Mouse (Mus musculus) cortical plate, adult 2 months (tissue): ENCODE measurements around the gene Pard3b.

Experiments
- CTCF ChIP-seq: fragments of 200-500 bp; IDR thresholded peaks from 2 replicates; pipeline ENCODE4 v1.5.1; 2011; ENCODE audit warnings: mild to moderate bottlenecking, control low read depth, low read length; ENCODE audit not compliant: insufficient read depth; ENCODE audit errors: extremely low read depth
- POLR2A ChIP-seq: fragments of 200-500 bp; IDR thresholded peaks from 2 replicates; pipeline ENCODE4 v1.6.1; 2011; ENCODE audit warnings: mild to moderate bottlenecking, low read length, control low read depth; ENCODE audit not compliant: insufficient read depth; ENCODE audit errors: extremely low read depth

DNA sequence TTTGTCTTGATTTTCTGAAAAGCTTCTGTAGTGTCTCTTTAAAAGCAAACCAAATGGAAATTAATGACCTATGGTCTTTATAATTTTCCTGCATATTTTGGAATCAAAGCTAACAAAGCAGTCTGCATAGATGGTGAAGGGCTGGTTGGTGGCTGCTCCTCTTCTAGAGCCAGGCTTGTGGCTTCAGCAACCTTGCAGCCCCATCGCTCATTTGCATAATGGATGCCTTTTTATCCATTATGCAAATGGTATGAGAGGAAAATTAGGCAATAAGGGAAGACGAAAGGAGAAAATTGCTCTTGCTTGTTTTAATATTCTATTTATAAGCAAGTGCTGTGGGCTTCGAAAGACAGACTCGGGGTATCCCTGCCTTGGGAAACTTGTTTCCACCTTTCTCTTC is 373.1 kb downstream of the Pard3b start:
- TF ChIP-seq CTCF (no peak), POLR2A (no peak)
